In the genomic region with DNA sequence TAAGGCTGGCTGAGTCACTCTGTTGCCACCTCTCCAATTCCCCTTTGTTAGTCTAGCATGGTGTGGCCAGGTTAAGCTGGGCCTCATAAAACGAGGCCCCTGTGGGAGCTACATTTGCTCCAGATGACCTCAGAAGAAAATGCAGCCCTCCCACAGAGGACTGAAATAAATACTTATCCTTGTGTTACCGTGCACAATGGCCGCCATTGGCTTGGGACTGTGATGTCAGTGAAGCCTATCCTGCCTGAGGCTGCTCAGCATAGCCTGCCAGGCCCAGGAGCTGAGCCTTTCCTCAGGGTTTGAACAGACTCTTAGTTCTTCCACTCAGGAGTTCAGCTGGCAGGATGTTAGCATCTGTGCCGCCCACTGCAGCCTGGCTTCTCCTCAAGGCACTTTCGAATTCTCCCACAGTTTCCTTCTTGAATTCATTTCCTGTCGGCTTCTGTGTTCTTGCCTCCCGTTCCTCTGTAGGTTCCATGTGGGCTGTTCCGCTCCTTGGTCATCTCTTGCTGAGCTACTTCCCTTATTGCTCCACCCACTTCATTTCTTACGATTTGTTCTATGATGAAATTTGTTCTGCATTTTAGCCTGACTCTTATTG, we compare ENCODE assay signal across 7 mouse cellular contexts. TPM values are rescaled to one million over a fixed set of nuclear protein-coding genes. Genes with fewer than 3 reads are reported as not detected.
DNase-seq lines count a peak whose midpoint lies in the region; ATAC-seq and TF ChIP-seq lines count a peak whose summit lies in the region.

No protein-coding gene starts in this region.

- WGBS in intestine, embryonic 16.5 days: 22% methylated on average over 9 of the region's 9 CpGs
- WGBS in limb, embryonic 14.5 days: 13% methylated on average over 9 of the region's 9 CpGs
- 41% methylated on average over 9 of the region's 9 CpGs for WGBS in midbrain, embryonic 15.5 days

- no peaks in the 10 kb centered on the region for H3K27me3 ChIP-seq in intestine, embryonic 16.5 days (replicated peaks; ENCODE audit: control insufficient read depth, insufficient read depth, low read length)
- no peaks in the 10 kb centered on the region for H3K27me3 ChIP-seq in limb, embryonic 14.5 days (ENCODE audit: control insufficient read depth, insufficient read depth, low read length)
- no peaks in the 10 kb centered on the region for H3K27me3 ChIP-seq in midbrain, embryonic 15.5 days (replicated peaks)

- no peaks in the 10 kb centered on the region for H3K9me3 ChIP-seq in intestine, embryonic 16.5 days (ENCODE audit: control insufficient read depth, low read length)
- no peaks in the 10 kb centered on the region for H3K9me3 ChIP-seq in limb, embryonic 14.5 days (ENCODE audit: control insufficient read depth, low read length)
- H3K9me3 ChIP-seq in midbrain, embryonic 15.5 days: no peaks in the 10 kb centered on the region

- H3K27ac ChIP-seq in brown adipose tissue, adult 24 weeks (replicated peaks; ENCODE audit: low read depth, low read length): peak overlapping the region; percentile 67
- peak overlapping the region; percentile 53 for H3K27ac ChIP-seq in intestine, embryonic 16.5 days (ENCODE audit: low read length)
- peak overlapping the region; percentile 73 for H3K27ac ChIP-seq in limb, embryonic 14.5 days (replicated peaks; ENCODE audit: low read depth, low read length)
- H3K27ac ChIP-seq in midbrain, embryonic 15.5 days: peak overlapping the region; percentile 54; the same call in 1 of the 2 replicates

- 0 out of 2 replicates have a peak overlapping the region, but pooled peaks have one; percentile 8 for H3K4me2 ChIP-seq in intestine, embryonic 16.5 days (ENCODE audit: low read depth, low read length)
- peak overlapping the region; percentile 15; the same call in 1 of the 2 replicates for H3K4me2 ChIP-seq in limb, embryonic 14.5 days (replicated peaks; ENCODE audit: low read depth, low read length, severe bottlenecking)
- no peak overlapping the region for H3K4me2 ChIP-seq in midbrain, embryonic 15.5 days

- no peak for TF ChIP-seq POLR2A in limb, embryonic 14.5 days (IDR thresholded peaks at IDR 0.05; ENCODE audit: borderline replicate concordance, extremely low read depth, insufficient read depth, insufficient read length)

- H3K9ac ChIP-seq in intestine, embryonic 16.5 days (ENCODE audit: low read depth, low read length): 0 out of 2 replicates have a peak overlapping the region, but pooled peaks have one; percentile 5
- no peak overlapping the region for H3K9ac ChIP-seq in limb, embryonic 14.5 days (ENCODE audit: low read depth, low read length, severe bottlenecking)
- no peak overlapping the region for H3K9ac ChIP-seq in midbrain, embryonic 15.5 days

- DNase-seq in NIH3T3 (ENCODE audit: low read depth): peak; percentile 55
- peak; percentile 27 for DNase-seq in gastrocnemius, postnatal 10 days
- DNase-seq in limb, embryonic 14.5 days (ENCODE audit: low spot score): peak; percentile 68
- DNase-seq in cerebellum, postnatal 36 days: no peak

- H3K4me1 ChIP-seq in brown adipose tissue, adult 24 weeks (ENCODE audit: control insufficient read depth, insufficient read depth, insufficient read length, low read length): peaks cover 19% of the 10 kb centered on the region
- H3K4me1 ChIP-seq in intestine, embryonic 16.5 days (ENCODE audit: control insufficient read depth, insufficient read depth, low read length): peaks cover 26% of the 10 kb centered on the region
- H3K4me1 ChIP-seq in limb, embryonic 14.5 days (ENCODE audit: control insufficient read depth, insufficient read depth, low read length): peaks cover 38% of the 10 kb centered on the region
- peaks cover 5% of the 10 kb centered on the region; the same call in 1 of the 2 replicates for H3K4me1 ChIP-seq in midbrain, embryonic 15.5 days

- ATAC-seq in intestine, embryonic 16.5 days: peak; percentile 53
- peak; percentile 66 for ATAC-seq in limb, embryonic 14.5 days (ENCODE audit: low FRiP score, low read depth)
- 0 out of 2 replicates have a peak, but pooled peaks have one; percentile 52 for ATAC-seq in midbrain, embryonic 15.5 days (replicated peaks)

- H3K4me3 ChIP-seq in brown adipose tissue, adult 24 weeks (ENCODE audit: insufficient read depth, low read depth, low read length): no peak overlapping the region
- no peak overlapping the region for H3K4me3 ChIP-seq in intestine, embryonic 16.5 days (ENCODE audit: low read length)
- no peak overlapping the region for H3K4me3 ChIP-seq in limb, embryonic 14.5 days (replicated peaks; ENCODE audit: low read length)
- no peak overlapping the region for H3K4me3 ChIP-seq in midbrain, embryonic 15.5 days

- H3K36me3 ChIP-seq in intestine, embryonic 16.5 days (ENCODE audit: control insufficient read depth, insufficient read depth, low read length): no peaks in the 10 kb centered on the region
- H3K36me3 ChIP-seq in limb, embryonic 14.5 days (ENCODE audit: control insufficient read depth, insufficient read depth, low read length): no peaks in the 10 kb centered on the region
- no peaks in the 10 kb centered on the region for H3K36me3 ChIP-seq in midbrain, embryonic 15.5 days (replicated peaks)

RNA-seq across cellular contexts. Expression of a gene that starts 33.7 kb away (rescaled TPM):
- polyA plus RNA-seq in brown adipose tissue, adult 24 weeks (2012; ENCODE audit: insufficient read depth, insufficient read length, missing spikeins): 5.5 and 14.5 TPM in 2 replicates
- 1 to 10 TPM; 7.2 to 8.2 TPM for total RNA-seq in gastrocnemius, postnatal 10 days (2021)
- 31.9 and 32.2 TPM in 2 replicates for polyA plus RNA-seq in intestine, embryonic 16.5 days (2015; fragmentation: Nextera tagmentation; extraction: Ambion mirVana)
- 44.1 and 50.3 TPM in 2 replicates for polyA plus RNA-seq in limb, embryonic 14.5 days (2012; rRNA removed)
- polyA plus RNA-seq in limb, embryonic 14.5 days (2014; fragmentation: Nextera tagmentation; extraction: Ambion mirVana): 36.1 and 39.2 TPM in 2 replicates
- 35.3 and 35.8 TPM in 2 replicates for polyA plus RNA-seq in midbrain, embryonic 15.5 days (2015; fragmentation: Nextera tagmentation; extraction: Ambion mirVana)

Comparison
In these comparisons a context has a peak if more than half of its experiments do, and no peak if none do; other contexts are left out.
1. DNase-seq: peak in NIH3T3 (single experiment), gastrocnemius, postnatal 10 days (single experiment) and limb, embryonic 14.5 days (single experiment); none in cerebellum, postnatal 36 days (0 of 2).
2. Peak in every context shown above with its lines, with median percentiles within 50 percentile points of each other: H3K27ac ChIP-seq and ATAC-seq.